Mouse (Mus musculus): ENCODE data around the gene Abcb6.

DNA sequence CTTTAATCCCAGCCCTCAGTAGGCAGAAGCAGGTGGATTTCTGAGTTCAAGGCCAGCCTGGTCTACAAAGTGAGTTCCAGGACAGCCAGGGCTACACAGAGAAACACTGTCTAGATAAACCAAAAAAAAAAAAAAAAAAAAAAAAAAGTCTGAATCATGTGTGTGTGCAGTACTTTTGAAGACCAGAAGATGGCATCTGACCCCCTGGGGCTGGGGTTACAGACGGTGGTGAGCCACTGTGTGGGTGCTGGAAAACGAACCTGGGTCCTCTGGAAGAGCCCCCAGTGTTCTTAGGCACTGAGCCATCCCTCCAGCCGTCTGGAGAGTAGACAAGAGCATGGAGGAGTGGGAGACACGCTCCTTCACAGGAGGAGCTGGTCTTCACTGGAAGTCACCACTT is 2.0 kb upstream of the Abcb6 start:
- TF ChIP-seq CTCF (IDR thresholded peaks at IDR 0.05; ENCODE audit: low read depth) (peak; percentile 52), EP300 (IDR thresholded peaks at IDR 0.05; ENCODE audit: low read depth) (no peak)
